In the genomic region with DNA sequence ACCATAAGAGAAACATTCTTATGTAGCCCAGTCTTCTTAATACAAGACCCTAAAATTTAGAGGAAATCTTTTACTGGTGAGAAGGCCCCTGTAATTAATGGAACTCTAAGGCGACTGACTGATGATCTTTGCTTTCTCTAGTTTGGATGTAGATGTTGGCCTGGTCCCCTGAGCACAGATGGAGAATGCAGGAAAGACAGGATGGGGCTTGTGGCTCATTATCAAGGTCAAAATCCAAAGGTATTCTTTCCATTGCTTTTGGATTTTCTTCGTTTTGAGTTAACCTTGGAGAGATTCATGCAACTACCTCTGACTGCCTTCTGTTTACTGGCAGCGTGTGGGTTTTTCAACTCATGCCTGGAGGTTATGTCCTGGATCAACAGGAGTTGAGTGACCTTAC, we compare ENCODE assay signal across 9 mouse cellular contexts.
"Had no signal": no experiment of that assay in that cellular context is flagged by ENCODE, and none has a peak within 500 bp of the region (broad histone marks: within the 10 kb centered on the region; RNA-seq: fewer than 3 reads in every experiment).

No protein-coding gene starts in this region.

- DNase-seq: kidney, postnatal 36 days; left cerebral cortex, postnatal 4 days; lung, adult 18-20 months; lung, postnatal 36 days; midbrain, embryonic 14.5 days; right cerebral cortex, adult 18-20 months; right cerebral cortex, postnatal 25 days; thymus, postnatal 25 days had no signal

- ATAC-seq: lung, postnatal 0 days had no signal
